Mouse (Mus musculus): ENCODE data around the gene Olfr896-ps1. TPM values are rescaled to one million over a fixed set of nuclear protein-coding genes. Genes with fewer than 3 reads are reported as not detected.

Olfr896-ps1 gene
- not detected in 2 replicates for total RNA-seq (2014; rRNA removed)
- not detected in 2 replicates for polyA plus RNA-seq (2015; fragmentation: Nextera tagmentation; extraction: Ambion mirVana)

DNA sequence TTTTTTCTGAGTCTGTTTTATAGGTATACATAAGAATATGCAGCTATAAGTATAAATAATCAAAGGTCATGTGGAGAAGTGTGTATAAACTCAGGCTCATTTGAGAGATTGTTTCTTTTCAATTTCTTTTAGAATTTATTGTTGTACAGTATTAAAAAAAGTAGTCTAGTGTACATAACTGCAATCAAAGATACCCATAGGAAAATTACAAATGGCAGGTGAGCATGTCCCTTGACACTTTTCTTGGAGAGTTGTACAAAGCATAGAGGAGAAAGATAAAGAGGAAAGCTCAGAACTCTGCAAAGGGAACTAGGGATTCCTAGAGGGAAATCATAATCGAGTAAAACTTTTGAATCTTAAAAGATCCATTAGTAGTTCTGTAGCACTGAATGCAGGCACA, at the start of gene Olfr896-ps1:
Gene Olfr896-ps1 (plus strand): TSS at position 301 of the 400 bp plus-strand sequence.
- no peaks in the 10 kb centered on the region for H3K4me1 ChIP-seq (ENCODE audit: insufficient read depth, low read length)
- no peaks in the 10 kb centered on the region for H3K27me3 ChIP-seq (ENCODE audit: insufficient read depth, low read length)
- no peak within 1 kb of the TSS for H3K9ac ChIP-seq (replicated peaks; ENCODE audit: low read length, poor library complexity, severe bottlenecking)
- TF ChIP-seq CTCF (IDR thresholded peaks at IDR 0.05) = no peak
- H3K36me3 ChIP-seq (ENCODE audit: insufficient read depth, low read length) = no peaks in the 10 kb centered on the region
- 98% methylated on average over 1 of the region's 1 CpGs for WGBS
- ATAC-seq (ENCODE audit: low FRiP score) (no peak), DNase-seq (ENCODE audit: low spot score) (no peak)
- H3K9me3 ChIP-seq (ENCODE audit: low read length) = no peaks in the 10 kb centered on the region
- no peak within 1 kb of the TSS for H3K27ac ChIP-seq (ENCODE audit: low read depth, low read length)
- H3K4me2 ChIP-seq (ENCODE audit: low read depth, low read length, poor library complexity, severe bottlenecking) = no peak within 1 kb of the TSS
- no peak within 1 kb of the TSS for H3K4me3 ChIP-seq (ENCODE audit: low read depth, low read length)

DNA sequence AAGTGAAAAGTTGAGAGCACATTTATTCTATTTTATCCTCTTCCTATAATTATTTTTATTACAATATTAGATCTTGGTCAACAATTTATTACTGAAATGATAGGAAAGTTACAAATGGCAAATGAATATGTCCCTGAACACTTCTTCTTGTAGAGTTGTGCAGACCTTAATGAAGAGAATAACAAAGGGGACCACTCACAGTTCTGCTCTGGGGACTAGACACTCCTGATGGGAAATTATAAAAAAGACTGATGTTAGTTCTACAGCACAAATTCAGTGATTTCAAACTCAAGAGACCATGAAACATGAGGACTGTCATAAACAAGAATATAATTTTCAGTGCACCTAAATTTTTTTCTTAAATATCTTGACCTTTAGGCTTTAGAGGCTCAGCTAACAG, 38.4 kb upstream of the Olfr896-ps1 start, which contains the start of gene Olfr143:
Gene Olfr143 (plus strand): TSS at position 301 of the 400 bp plus-strand sequence.
- H3K36me3 ChIP-seq (ENCODE audit: insufficient read depth, low read length) = no peaks in the 10 kb centered on the region
- TF ChIP-seq CTCF (IDR thresholded peaks at IDR 0.05) = no peak
- ATAC-seq (ENCODE audit: low FRiP score) (no peak), DNase-seq (ENCODE audit: low spot score) (no peak)
- no peak within 1 kb of the TSS for H3K27ac ChIP-seq (ENCODE audit: low read depth, low read length)
- H3K4me1 ChIP-seq (ENCODE audit: insufficient read depth, low read length) = no peaks in the 10 kb centered on the region
- H3K4me2 ChIP-seq (ENCODE audit: low read depth, low read length, poor library complexity, severe bottlenecking) = no peak within 1 kb of the TSS
- H3K4me3 ChIP-seq (ENCODE audit: low read depth, low read length) = no peak within 1 kb of the TSS
- no peaks in the 10 kb centered on the region for H3K9me3 ChIP-seq (ENCODE audit: low read length)
- H3K27me3 ChIP-seq (ENCODE audit: insufficient read depth, low read length) = no peaks in the 10 kb centered on the region
- H3K9ac ChIP-seq (replicated peaks; ENCODE audit: low read length, poor library complexity, severe bottlenecking) = no peak within 1 kb of the TSS

- H3K9me3 ChIP-seq (ENCODE audit: low read length) = no peaks in the 10 kb centered on the region
- no peak for ATAC-seq (ENCODE audit: low FRiP score)
- H3K27me3 ChIP-seq (ENCODE audit: insufficient read depth, low read length) = no peaks in the 10 kb centered on the region
- no peak for TF ChIP-seq CTCF (IDR thresholded peaks at IDR 0.05)
- DNase-seq (ENCODE audit: low spot score) = no peak
- H3K27ac ChIP-seq (ENCODE audit: low read depth, low read length) = no peak within 1 kb of the TSS
- H3K4me2 ChIP-seq (ENCODE audit: low read depth, low read length, poor library complexity, severe bottlenecking) = no peak within 1 kb of the TSS
- H3K36me3 ChIP-seq (ENCODE audit: insufficient read depth, low read length) = no peaks in the 10 kb centered on the region
- H3K4me3 ChIP-seq (ENCODE audit: low read depth, low read length) = no peak within 1 kb of the TSS
- no peak within 1 kb of the TSS for H3K9ac ChIP-seq (replicated peaks; ENCODE audit: low read length, poor library complexity, severe bottlenecking)
- H3K4me1 ChIP-seq (ENCODE audit: insufficient read depth, low read length) = no peaks in the 10 kb centered on the region
Observed at GRCm38 (mm10) chr9:38267551-38267950, 23.4 kb upstream of the Olfr896-ps1 start, which contains the start of gene Olfr895. Olfr895 (plus strand) TSS chr9:38267851.

DNA sequence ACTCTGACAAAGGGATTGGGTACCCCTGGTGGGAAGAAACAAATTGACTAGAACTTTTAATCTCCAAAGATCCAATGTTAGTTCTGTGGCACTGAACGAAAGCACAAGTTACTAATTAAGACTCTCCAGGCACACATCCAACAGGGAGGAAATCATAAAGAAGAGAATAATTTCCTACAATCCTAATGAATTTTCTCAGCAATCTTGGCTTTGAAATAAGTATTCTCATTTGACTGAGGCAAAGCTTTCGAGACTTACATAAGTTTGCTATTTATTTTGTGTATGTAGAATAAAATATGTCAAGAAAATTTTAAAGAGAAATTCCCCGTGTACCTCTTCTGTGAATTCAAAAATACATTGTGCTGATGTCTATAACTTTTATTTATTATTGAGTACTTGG, 37.9 kb downstream of the Olfr896-ps1 start, which contains the start of gene Olfr25:
Gene Olfr25 (plus strand): TSS at position 301 of the 400 bp plus-strand sequence.
- Histone ChIP-seq H3K27ac (ENCODE audit: low read depth, low read length) (no peak within 1 kb of the TSS), H3K4me2 (ENCODE audit: low read depth, low read length, poor library complexity, severe bottlenecking) (no peak within 1 kb of the TSS), H3K27me3 (ENCODE audit: insufficient read depth, low read length) (no peaks in the 10 kb centered on the region), H3K9me3 (ENCODE audit: low read length) (no peaks in the 10 kb centered on the region), H3K9ac (replicated peaks; ENCODE audit: low read length, poor library complexity, severe bottlenecking) (no peak within 1 kb of the TSS), H3K36me3 (ENCODE audit: insufficient read depth, low read length) (no peaks in the 10 kb centered on the region), H3K4me3 (ENCODE audit: low read depth, low read length) (no peak within 1 kb of the TSS), H3K4me1 (ENCODE audit: insufficient read depth, low read length) (no peaks in the 10 kb centered on the region)
- 72% methylated on average over 3 of the region's 3 CpGs for WGBS
- DNase-seq (ENCODE audit: low spot score) = no peak
- ATAC-seq (ENCODE audit: low FRiP score) = no peak
- no peak for TF ChIP-seq CTCF (IDR thresholded peaks at IDR 0.05)

Other genes starting within 250 kb of the Olfr896-ps1 start
- not detected in 2 replicates for gene Olfr884, start 244.6 kb upstream of the Olfr896-ps1 start, total RNA-seq (2014; rRNA removed)
- gene Olfr884, start 244.6 kb upstream of the Olfr896-ps1 start, polyA plus RNA-seq (2015; fragmentation: Nextera tagmentation; extraction: Ambion mirVana) = not detected in 2 replicates
- gene Olfr885, start 229.8 kb upstream of the Olfr896-ps1 start, total RNA-seq (2014; rRNA removed) = not detected in 2 replicates
- not detected in 2 replicates for gene Olfr885, start 229.8 kb upstream of the Olfr896-ps1 start, polyA plus RNA-seq (2015; fragmentation: Nextera tagmentation; extraction: Ambion mirVana)
- not detected in 2 replicates for gene Olfr887, start 207.0 kb upstream of the Olfr896-ps1 start, total RNA-seq (2014; rRNA removed)
- gene Olfr887, start 207.0 kb upstream of the Olfr896-ps1 start, polyA plus RNA-seq (2015; fragmentation: Nextera tagmentation; extraction: Ambion mirVana) = not detected in 2 replicates
- gene Olfr888, start 183.0 kb upstream of the Olfr896-ps1 start, total RNA-seq (2014; rRNA removed) = not detected in 2 replicates
- not detected in 2 replicates for gene Olfr888, start 183.0 kb upstream of the Olfr896-ps1 start, polyA plus RNA-seq (2015; fragmentation: Nextera tagmentation; extraction: Ambion mirVana)
- not detected in 2 replicates for gene Olfr889, start 175.9 kb upstream of the Olfr896-ps1 start, total RNA-seq (2014; rRNA removed)
- 0.04 TPM in 1 of 2 replicates, not detected in the other for gene Olfr889, start 175.9 kb upstream of the Olfr896-ps1 start, polyA plus RNA-seq (2015; fragmentation: Nextera tagmentation; extraction: Ambion mirVana)
- not detected in 2 replicates for gene Olfr890, start 148.6 kb upstream of the Olfr896-ps1 start, total RNA-seq (2014; rRNA removed)
- not detected in 2 replicates for gene Olfr890, start 148.6 kb upstream of the Olfr896-ps1 start, polyA plus RNA-seq (2015; fragmentation: Nextera tagmentation; extraction: Ambion mirVana)
- not detected in 2 replicates for gene Olfr891, start 110.3 kb upstream of the Olfr896-ps1 start, total RNA-seq (2014; rRNA removed)
- gene Olfr891, start 110.3 kb upstream of the Olfr896-ps1 start, polyA plus RNA-seq (2015; fragmentation: Nextera tagmentation; extraction: Ambion mirVana) = not detected in 2 replicates
- not detected in 2 replicates for gene Olfr893, start 82.7 kb upstream of the Olfr896-ps1 start, total RNA-seq (2014; rRNA removed)
- not detected in 2 replicates for gene Olfr893, start 82.7 kb upstream of the Olfr896-ps1 start, polyA plus RNA-seq (2015; fragmentation: Nextera tagmentation; extraction: Ambion mirVana)
- not detected in 2 replicates for gene Olfr894, start 73.1 kb upstream of the Olfr896-ps1 start, total RNA-seq (2014; rRNA removed)
- not detected in 2 replicates for gene Olfr894, start 73.1 kb upstream of the Olfr896-ps1 start, polyA plus RNA-seq (2015; fragmentation: Nextera tagmentation; extraction: Ambion mirVana)
- gene Olfr143, start 38.3 kb upstream of the Olfr896-ps1 start, total RNA-seq (2014; rRNA removed) = not detected in 2 replicates
- not detected in 2 replicates for gene Olfr143, start 38.3 kb upstream of the Olfr896-ps1 start, polyA plus RNA-seq (2015; fragmentation: Nextera tagmentation; extraction: Ambion mirVana)
- gene Olfr895, start 23.3 kb upstream of the Olfr896-ps1 start, total RNA-seq (2014; rRNA removed) = not detected in 2 replicates
- not detected in 2 replicates for gene Olfr895, start 23.3 kb upstream of the Olfr896-ps1 start, polyA plus RNA-seq (2015; fragmentation: Nextera tagmentation; extraction: Ambion mirVana)
- gene Olfr25, start 38.0 kb downstream of the Olfr896-ps1 start, total RNA-seq (2014; rRNA removed) = not detected in 2 replicates
- not detected in 2 replicates for gene Olfr25, start 38.0 kb downstream of the Olfr896-ps1 start, polyA plus RNA-seq (2015; fragmentation: Nextera tagmentation; extraction: Ambion mirVana)
- gene Olfr898, start 57.3 kb downstream of the Olfr896-ps1 start, total RNA-seq (2014; rRNA removed) = not detected in 2 replicates
- gene Olfr898, start 57.3 kb downstream of the Olfr896-ps1 start, polyA plus RNA-seq (2015; fragmentation: Nextera tagmentation; extraction: Ambion mirVana) = not detected in 2 replicates
- not detected in 2 replicates for gene Olfr250, start 75.8 kb downstream of the Olfr896-ps1 start, total RNA-seq (2014; rRNA removed)
- gene Olfr250, start 75.8 kb downstream of the Olfr896-ps1 start, polyA plus RNA-seq (2015; fragmentation: Nextera tagmentation; extraction: Ambion mirVana) = not detected in 2 replicates
- not detected in 2 replicates for gene Olfr251, start 86.0 kb downstream of the Olfr896-ps1 start, total RNA-seq (2014; rRNA removed)
- gene Olfr251, start 86.0 kb downstream of the Olfr896-ps1 start, polyA plus RNA-seq (2015; fragmentation: Nextera tagmentation; extraction: Ambion mirVana) = not detected in 2 replicates
- gene Olfr147, start 110.6 kb downstream of the Olfr896-ps1 start, total RNA-seq (2014; rRNA removed) = not detected in 2 replicates
- gene Olfr147, start 110.6 kb downstream of the Olfr896-ps1 start, polyA plus RNA-seq (2015; fragmentation: Nextera tagmentation; extraction: Ambion mirVana) = not detected in 2 replicates
- gene Olfr901, start 138.3 kb downstream of the Olfr896-ps1 start, total RNA-seq (2014; rRNA removed) = not detected in 2 replicates
- not detected in 2 replicates for gene Olfr901, start 138.3 kb downstream of the Olfr896-ps1 start, polyA plus RNA-seq (2015; fragmentation: Nextera tagmentation; extraction: Ambion mirVana)
- not detected in 2 replicates for gene Olfr902, start 156.5 kb downstream of the Olfr896-ps1 start, total RNA-seq (2014; rRNA removed)
- not detected in 2 replicates for gene Olfr902, start 156.5 kb downstream of the Olfr896-ps1 start, polyA plus RNA-seq (2015; fragmentation: Nextera tagmentation; extraction: Ambion mirVana)
- gene Olfr904, start 172.0 kb downstream of the Olfr896-ps1 start, total RNA-seq (2014; rRNA removed) = not detected in 2 replicates
- gene Olfr904, start 172.0 kb downstream of the Olfr896-ps1 start, polyA plus RNA-seq (2015; fragmentation: Nextera tagmentation; extraction: Ambion mirVana) = not detected in 2 replicates
- not detected in 2 replicates for gene Olfr905, start 180.0 kb downstream of the Olfr896-ps1 start, total RNA-seq (2014; rRNA removed)
- not detected in 2 replicates for gene Olfr905, start 180.0 kb downstream of the Olfr896-ps1 start, polyA plus RNA-seq (2015; fragmentation: Nextera tagmentation; extraction: Ambion mirVana)
- not detected in 2 replicates for gene Olfr906, start 196.0 kb downstream of the Olfr896-ps1 start, total RNA-seq (2014; rRNA removed)
- not detected in 2 replicates for gene Olfr906, start 196.0 kb downstream of the Olfr896-ps1 start, polyA plus RNA-seq (2015; fragmentation: Nextera tagmentation; extraction: Ambion mirVana)
- gene Olfr907, start 204.7 kb downstream of the Olfr896-ps1 start, total RNA-seq (2014; rRNA removed) = not detected in 2 replicates
- not detected in 2 replicates for gene Olfr907, start 204.7 kb downstream of the Olfr896-ps1 start, polyA plus RNA-seq (2015; fragmentation: Nextera tagmentation; extraction: Ambion mirVana)
- gene Olfr911-ps1, start 230.5 kb downstream of the Olfr896-ps1 start, total RNA-seq (2014; rRNA removed) = not detected in 2 replicates
- not detected in 2 replicates for gene Olfr911-ps1, start 230.5 kb downstream of the Olfr896-ps1 start, polyA plus RNA-seq (2015; fragmentation: Nextera tagmentation; extraction: Ambion mirVana)
- gene Olfr910, start 246.7 kb downstream of the Olfr896-ps1 start, total RNA-seq (2014; rRNA removed) = not detected in 2 replicates
- gene Olfr910, start 246.7 kb downstream of the Olfr896-ps1 start, polyA plus RNA-seq (2015; fragmentation: Nextera tagmentation; extraction: Ambion mirVana) = not detected in 2 replicates

All from midbrain, postnatal 0 days (tissue).